Mouse (Mus musculus) liver, adult 2 months (tissue): ENCODE results near the gene Spint1. TPM values are rescaled to one million over a fixed set of nuclear protein-coding genes. Genes with fewer than 3 reads are reported as not detected.

Source experiments
- DNase-seq: peaks from one replicate; pipeline ENCODE4 v3.0.0-alpha.2; 2011; ENCODE audit warnings: low read depth, low spot score; ENCODE audit errors: extremely low read depth
- H3K27ac ChIP-seq: fragments of 200-500 bp; replicated peaks from 2 replicates; pipeline ENCODE4 v1.5.1; 2012; ENCODE audit warnings: low read depth, mild to moderate bottlenecking, control low read depth, inconsistent platforms, low read length; ENCODE audit not compliant: insufficient read depth
- H3K27me3 ChIP-seq: fragments of 200-500 bp; 2 replicates; pipeline ENCODE4 v1.6.1; 2012; ENCODE audit warnings: mild to moderate bottlenecking, moderate library complexity, low read length, inconsistent platforms; ENCODE audit not compliant: control insufficient read depth, insufficient read depth
- H3K36me3 ChIP-seq: fragments of 200-500 bp; 2 replicates; pipeline ENCODE4 v1.6.1; 2012; ENCODE audit warnings: low read length, inconsistent platforms; ENCODE audit not compliant: control insufficient read depth, insufficient read depth
- H3K4me1 ChIP-seq: fragments of 200-500 bp; 2 replicates; pipeline ENCODE4 v1.6.1; 2011; ENCODE audit warnings: low read length; ENCODE audit not compliant: control insufficient read depth, insufficient read depth
- H3K4me3 ChIP-seq: fragments of 200-500 bp; 2 replicates; pipeline ENCODE4 v1.5.1; 2011; ENCODE audit warnings: low read depth, mild to moderate bottlenecking, control low read depth, low read length, moderate library complexity; ENCODE audit not compliant: insufficient read depth
- H3K79me2 ChIP-seq: fragments of 200-500 bp; 2 replicates; pipeline ENCODE4 v1.6.1; 2012; ENCODE audit warnings: inconsistent platforms, mild to moderate bottlenecking, low read length, moderate library complexity; ENCODE audit not compliant: control insufficient read depth, insufficient read depth
- H3K9ac ChIP-seq: fragments of 200-500 bp; 2 replicates; pipeline ENCODE4 v1.6.1; 2012; ENCODE audit warnings: low read depth, mild to moderate bottlenecking, control low read depth, inconsistent platforms, low read length
- CTCF ChIP-seq: fragments of 200-500 bp; IDR thresholded peaks from 2 replicates; pipeline ENCODE4 v1.5.1; 2011; ENCODE audit warnings: low read depth, low read length, control low read depth
- POLR2A ChIP-seq: fragments of 200-500 bp; IDR thresholded peaks from 2 replicates; pipeline ENCODE4 v1.6.1; 2011; ENCODE audit warnings: low read length, control low read depth; ENCODE audit not compliant: insufficient read depth; ENCODE audit errors: extremely low read depth
- WGBS: fragments of 180-500 bp; shearing (Covaris S2); methylation state at CpG from one replicate; pipeline ENCODE4 v1.1.7; 2018; 5-methylcytosine and 5-hydroxymethylcytosine counted together
- polyA plus RNA-seq: library from polyadenylated mRNA; depleted of rRNA; stranded (reverse); fragments of >200 nt; gene quantifications from 2 replicates; pipeline ENCODE4 v1.2.3, GENCODE M21; 2012
- total RNA-seq: library from RNA; depleted of rRNA; stranded (reverse); fragments of >200 nt; gene quantifications from 2 replicates; pipeline ENCODE4 v1.2.3, GENCODE M21; 2014

Spint1 gene
- total and polyA plus RNA-seq, 2 experiments, result 0.23 to 0.28 TPM

DNA sequence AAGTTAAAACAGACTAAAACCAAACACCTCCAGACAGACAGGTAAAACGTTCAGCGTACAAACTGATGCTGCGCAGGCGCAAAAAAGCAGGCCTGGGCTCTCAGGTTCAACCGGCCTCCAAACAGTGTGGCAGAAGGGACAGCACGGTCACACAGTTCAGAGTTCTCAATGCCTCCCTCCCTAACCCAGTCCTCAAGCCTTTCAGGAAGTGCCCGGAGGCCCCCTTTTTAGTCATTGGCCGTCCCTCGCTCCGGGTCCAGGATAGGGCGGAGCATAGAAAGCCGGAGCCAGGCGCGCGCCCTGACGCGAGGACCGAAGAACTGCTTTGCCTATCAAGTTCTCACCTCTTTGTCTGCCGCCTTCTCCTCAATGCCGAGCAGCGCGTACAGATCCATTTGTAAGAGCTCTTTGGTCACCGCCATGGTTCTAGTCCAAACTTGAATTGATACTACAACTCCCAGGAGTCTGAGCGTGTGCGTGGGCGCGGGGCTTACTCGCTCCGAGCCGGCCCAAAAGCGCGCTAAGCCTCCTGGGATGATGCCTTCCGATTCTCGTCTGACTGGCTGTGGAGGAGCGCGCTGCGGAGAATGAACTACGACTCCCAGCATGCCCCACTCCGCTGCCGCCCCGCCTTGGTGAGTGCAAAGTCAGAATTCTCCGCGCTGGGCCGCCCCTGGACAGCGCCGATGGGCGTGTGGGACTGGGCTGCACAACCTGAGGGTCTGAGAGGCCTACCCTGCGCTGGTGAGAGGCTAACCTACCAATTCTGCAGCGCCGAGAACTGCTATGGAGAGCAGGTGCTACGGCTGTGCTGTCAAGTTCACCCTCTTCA is 28.6 kb upstream of the Spint1 start, which contains the start of the genes Zfyve19 and Dnajc17:
Zfyve19 (plus strand) TSS at position 274 of the 832 bp plus-strand sequence.
Dnajc17 (minus strand) TSS at position 452 of the 832 bp plus-strand sequence.
- WGBS, result under 1% methylated on average over 51 of the region's 51 CpGs
- H3K36me3 ChIP-seq, result peaks cover 11% of the 10 kb centered on the region
- H3K4me3 ChIP-seq, result peak within 1 kb of the TSS; percentile 87
- H3K79me2 ChIP-seq, result no peaks in the 10 kb centered on the region
- H3K27ac ChIP-seq, result peak within 1 kb of the TSS; percentile 90
- peak within 1 kb of the TSS; percentile 80 for H3K9ac ChIP-seq
- no peaks in the 10 kb centered on the region for H3K27me3 ChIP-seq
- peaks cover 4% of the 10 kb centered on the region; the same call in 1 of the 2 replicates for H3K4me1 ChIP-seq
- peak; percentile 95 for DNase-seq
- TF ChIP-seq CTCF (no peak), POLR2A (peak; percentile 65; the same call in 1 of the 2 replicates)

DNA sequence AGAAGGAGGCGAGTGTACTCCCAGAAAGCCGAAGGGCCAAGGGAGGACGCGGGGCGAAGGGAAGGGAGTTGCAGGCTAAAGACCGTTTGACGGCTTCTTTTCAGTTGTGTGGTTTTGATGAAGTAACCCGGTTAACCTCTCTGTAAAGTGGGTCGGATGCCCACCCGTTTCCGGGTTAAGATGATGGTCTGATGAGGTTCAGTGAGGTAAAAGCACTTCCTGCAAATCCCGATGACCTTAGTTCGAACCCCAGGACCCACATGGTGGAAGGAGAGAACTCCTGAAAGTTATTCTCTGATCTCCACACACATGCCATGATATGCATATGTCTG is 28.0 kb upstream of the Spint1 start:
- Histone ChIP-seq H3K9ac (peak overlapping the region; percentile 77), H3K27me3 (no peaks in the 10 kb centered on the region), H3K27ac (no peak overlapping the region), H3K4me3 (peak overlapping the region; percentile 87), H3K79me2 (no peaks in the 10 kb centered on the region), H3K36me3 (peaks cover 11% of the 10 kb centered on the region), H3K4me1 (peaks cover 4% of the 10 kb centered on the region; the same call in 1 of the 2 replicates)
- 0% methylated on average over 13 of the region's 13 CpGs for WGBS
- DNase-seq, result no peak
- TF ChIP-seq POLR2A (no peak), CTCF (no peak)

- no peak within 1 kb of the TSS for H3K9ac ChIP-seq
- TF ChIP-seq POLR2A, result no peak
- TF ChIP-seq CTCF, result no peak
- no peaks in the 10 kb centered on the region for H3K79me2 ChIP-seq
- 65% methylated on average over 6 of the region's 6 CpGs for WGBS
- DNase-seq, result no peak
- no peaks in the 10 kb centered on the region for H3K27me3 ChIP-seq
- no peaks in the 10 kb centered on the region for H3K36me3 ChIP-seq
- H3K4me1 ChIP-seq, result no peaks in the 10 kb centered on the region
- H3K27ac ChIP-seq, result no peak within 1 kb of the TSS
- H3K4me3 ChIP-seq, result no peak within 1 kb of the TSS
Observed at GRCm38 (mm10) chr2:119229775-119230704, 7.1 kb upstream of the Spint1 start, which contains the start of gene Ppp1r14d. TSS of gene Ppp1r14d (minus strand) at chr2:119229906.

GRCm38 (mm10) chr2:119236682-119237209 is 416 bp upstream of the Spint1 start:
- H3K4me1 ChIP-seq, result 0 out of 2 replicates have a peak, but pooled peaks cover 3% of the 10 kb centered on the region
- no peaks in the 10 kb centered on the region for H3K79me2 ChIP-seq
- WGBS, result 19% methylated on average over 25 of the region's 25 CpGs
- peaks cover 14% of the 10 kb centered on the region for H3K27me3 ChIP-seq
- TF ChIP-seq POLR2A (no peak), CTCF (no peak)
- H3K27ac ChIP-seq, result no peak overlapping the region
- DNase-seq, result no peak
- no peaks in the 10 kb centered on the region for H3K36me3 ChIP-seq
- peak overlapping the region; percentile 42; the same call in 1 of the 2 replicates for H3K9ac ChIP-seq
- H3K4me3 ChIP-seq, result peak overlapping the region; percentile 40; the same call in 1 of the 2 replicates

DNA sequence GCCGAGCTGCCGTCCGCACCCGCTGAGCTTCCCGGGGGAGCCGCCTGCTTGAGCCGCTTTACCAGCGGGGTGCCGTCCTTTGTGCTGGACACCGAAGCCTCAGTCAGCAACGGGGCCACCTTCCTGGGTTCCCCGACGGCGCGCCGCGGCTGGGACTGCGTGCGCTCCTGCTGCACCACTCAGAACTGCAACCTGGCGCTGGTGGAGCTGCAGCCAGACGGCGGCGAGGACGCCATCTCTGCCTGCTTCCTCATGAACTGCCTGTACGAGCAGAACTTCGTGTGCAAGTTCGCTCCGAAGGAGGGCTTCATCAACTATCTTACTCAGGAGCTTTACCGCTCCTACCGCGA is 684 bp downstream of the Spint1 start:
- H3K4me1 ChIP-seq, result 0 out of 2 replicates have a peak, but pooled peaks cover 3% of the 10 kb centered on the region
- no peak overlapping the region for H3K27ac ChIP-seq
- no peaks in the 10 kb centered on the region for H3K36me3 ChIP-seq
- DNase-seq, result no peak
- TF ChIP-seq POLR2A (no peak), CTCF (no peak)
- H3K9ac ChIP-seq, result no peak overlapping the region
- H3K79me2 ChIP-seq, result no peaks in the 10 kb centered on the region
- H3K4me3 ChIP-seq, result peak overlapping the region; percentile 40; the same call in 1 of the 2 replicates
- WGBS, result 12% methylated on average over 31 of the region's 31 CpGs
- peaks cover 14% of the 10 kb centered on the region for H3K27me3 ChIP-seq
